Mouse (Mus musculus) layer of hippocampus, adult 11-12 months (tissue): Measurements from ENCODE around the gene Sgip1.

ENCODE experiments used
- DNase-seq: peaks from one replicate; pipeline ENCODE4 v3.0.0; 2022; ENCODE audit warnings: low spot score

The Sgip1 gene

GRCm38 (mm10) chr4:102775596-102776270, 34.6 kb downstream of the Sgip1 start:
- no peak for DNase-seq

- DNase-seq: no peak
Measured at GRCm38 (mm10) chr4:102779902-102780301, 38.8 kb downstream of the Sgip1 start.

GRCm38 (mm10) chr4:102783063-102783748, 42.1 kb downstream of the Sgip1 start:
- peak; percentile 57 for DNase-seq

GRCm38 (mm10) chr4:102785158-102785557, 44.1 kb downstream of the Sgip1 start:
- DNase-seq: no peak

GRCm38 (mm10) chr4:102792100-102792790, 51.1 kb downstream of the Sgip1 start:
- no peak for DNase-seq

- DNase-seq: no peak
Measured at GRCm38 (mm10) chr4:102801471-102801870, 60.4 kb downstream of the Sgip1 start.

GRCm38 (mm10) chr4:102801936-102802335, 60.8 kb downstream of the Sgip1 start:
- DNase-seq: no peak

- no peak for DNase-seq
Measured at GRCm38 (mm10) chr4:102804611-102805010, 63.5 kb downstream of the Sgip1 start.

- no peak for DNase-seq
Measured at GRCm38 (mm10) chr4:102806987-102807386, 65.9 kb downstream of the Sgip1 start.

- DNase-seq: no peak
Measured at GRCm38 (mm10) chr4:102808258-102808657, 67.2 kb downstream of the Sgip1 start.

GRCm38 (mm10) chr4:102809296-102809695, 68.2 kb downstream of the Sgip1 start:
- no peak for DNase-seq

- DNase-seq: no peak
Measured at GRCm38 (mm10) chr4:102810277-102810676, 69.2 kb downstream of the Sgip1 start.

GRCm38 (mm10) chr4:102811007-102811805, 70.1 kb downstream of the Sgip1 start:
- no peak for DNase-seq

GRCm38 (mm10) chr4:102813346-102813745, 72.2 kb downstream of the Sgip1 start:
- no peak for DNase-seq

- DNase-seq: no peak
Measured at GRCm38 (mm10) chr4:102821786-102822185, 80.7 kb downstream of the Sgip1 start.

GRCm38 (mm10) chr4:102824494-102824893, 83.4 kb downstream of the Sgip1 start:
- no peak for DNase-seq

GRCm38 (mm10) chr4:102826159-102826558, 85.1 kb downstream of the Sgip1 start:
- DNase-seq: no peak

GRCm38 (mm10) chr4:102828518-102828917, 87.4 kb downstream of the Sgip1 start:
- DNase-seq: no peak

- DNase-seq: no peak
Measured at GRCm38 (mm10) chr4:102833191-102833590, 92.1 kb downstream of the Sgip1 start.

GRCm38 (mm10) chr4:102833726-102834125, 92.6 kb downstream of the Sgip1 start:
- no peak for DNase-seq

- DNase-seq: no peak
Measured at GRCm38 (mm10) chr4:102834710-102835109, 93.6 kb downstream of the Sgip1 start.
